Mouse (Mus musculus): ENCODE data around the gene Rabgap1l. TPM values are rescaled to one million over a fixed set of nuclear protein-coding genes. Genes with fewer than 3 reads are reported as not detected.
"Not testable (repeated sequence)": the region's sequence is repeated elsewhere in the genome, so short reads cannot be mapped to it uniquely, and the experiment has no call there.

Rabgap1l gene
- polyA plus RNA-seq, 1 experiment from 2014 or later, result 12.0 TPM

GRCm38 (mm10) chr1:160618201-160618600 lies 174.8 kb downstream of the Rabgap1l start:
- Histone ChIP-seq H3K27ac (no peak overlapping the region), H3K9me3 (replicated peaks; ENCODE audit: low read length) (no peaks in the 10 kb centered on the region), H3K36me3 (ENCODE audit: insufficient read depth, low read length) (no peaks in the 10 kb centered on the region), H3K27me3 (ENCODE audit: insufficient read depth, low read length) (no peaks in the 10 kb centered on the region), H3K9ac (ENCODE audit: low read depth, low read length) (no peak overlapping the region), H3K4me1 (replicated peaks; ENCODE audit: insufficient read depth, low read length) (no peaks in the 10 kb centered on the region), H3K4me2 (ENCODE audit: low read length) (no peak overlapping the region), H3K4me3 (replicated peaks; ENCODE audit: low read depth, low read length) (no peak overlapping the region)
- DNase-seq (ENCODE audit: low spot score) (peak; percentile 9), ATAC-seq (replicated peaks; ENCODE audit: low FRiP score, low read depth) (no peak)
- WGBS, result 15% methylated on average over 2 of the region's 2 CpGs
- TF ChIP-seq CTCF (IDR thresholded peaks at IDR 0.05; ENCODE audit: low read depth), result no peak

- Histone ChIP-seq H3K4me2 (ENCODE audit: low read length) (no peak overlapping the region), H3K9ac (ENCODE audit: low read depth, low read length) (no peak overlapping the region), H3K27ac (no peak overlapping the region), H3K36me3 (ENCODE audit: insufficient read depth, low read length) (no peaks in the 10 kb centered on the region), H3K9me3 (replicated peaks; ENCODE audit: low read length) (no peaks in the 10 kb centered on the region), H3K4me3 (replicated peaks; ENCODE audit: low read depth, low read length) (no peak overlapping the region), H3K4me1 (replicated peaks; ENCODE audit: insufficient read depth, low read length) (no peaks in the 10 kb centered on the region), H3K27me3 (ENCODE audit: insufficient read depth, low read length) (no peaks in the 10 kb centered on the region)
- no peak for TF ChIP-seq CTCF (IDR thresholded peaks at IDR 0.05; ENCODE audit: low read depth)
- DNase-seq (ENCODE audit: low spot score) (no peak), ATAC-seq (replicated peaks; ENCODE audit: low FRiP score, low read depth) (no peak)
- 77% methylated on average over 2 of the region's 2 CpGs for WGBS
These were observed 186.6 kb downstream of the Rabgap1l start for GRCm38 (mm10) chr1:160606425-160606824.

- H3K9ac ChIP-seq (ENCODE audit: low read depth, low read length); ATAC-seq (replicated peaks; ENCODE audit: low FRiP score, low read depth); H3K27ac ChIP-seq; H3K4me1 ChIP-seq (replicated peaks; ENCODE audit: insufficient read depth, low read length); H3K27me3 ChIP-seq (ENCODE audit: insufficient read depth, low read length); H3K4me2 ChIP-seq (ENCODE audit: low read length); DNase-seq (ENCODE audit: low spot score); H3K36me3 ChIP-seq (ENCODE audit: insufficient read depth, low read length); H3K4me3 ChIP-seq (replicated peaks; ENCODE audit: low read depth, low read length); H3K9me3 ChIP-seq (replicated peaks; ENCODE audit: low read length): not testable (repeated sequence)
These were observed 189.7 kb downstream of the Rabgap1l start for GRCm38 (mm10) chr1:160603312-160603711.

GRCm38 (mm10) chr1:160597369-160597768 lies 195.6 kb downstream of the Rabgap1l start:
- no peaks in the 10 kb centered on the region for H3K27me3 ChIP-seq (ENCODE audit: insufficient read depth, low read length)
- H3K27ac ChIP-seq, result no peak overlapping the region
- DNase-seq (ENCODE audit: low spot score) (no peak), ATAC-seq (replicated peaks; ENCODE audit: low FRiP score, low read depth) (no peak)
- no peak for TF ChIP-seq CTCF (IDR thresholded peaks at IDR 0.05; ENCODE audit: low read depth)
- H3K9me3 ChIP-seq (replicated peaks; ENCODE audit: low read length), result no peaks in the 10 kb centered on the region
- no peak overlapping the region for H3K4me2 ChIP-seq (ENCODE audit: low read length)
- H3K36me3 ChIP-seq (ENCODE audit: insufficient read depth, low read length), result no peaks in the 10 kb centered on the region
- 93% methylated on average over 1 of the region's 1 CpGs for WGBS
- no peak overlapping the region for H3K4me3 ChIP-seq (replicated peaks; ENCODE audit: low read depth, low read length)
- H3K4me1 ChIP-seq (replicated peaks; ENCODE audit: insufficient read depth, low read length), result no peaks in the 10 kb centered on the region
- no peak overlapping the region for H3K9ac ChIP-seq (ENCODE audit: low read depth, low read length)

GRCm38 (mm10) chr1:160596948-160597270 lies 196.1 kb downstream of the Rabgap1l start:
- no peaks in the 10 kb centered on the region for H3K4me1 ChIP-seq (replicated peaks; ENCODE audit: insufficient read depth, low read length)
- H3K9ac ChIP-seq (ENCODE audit: low read depth, low read length), result no peak overlapping the region
- no peaks in the 10 kb centered on the region for H3K27me3 ChIP-seq (ENCODE audit: insufficient read depth, low read length)
- H3K36me3 ChIP-seq (ENCODE audit: insufficient read depth, low read length), result no peaks in the 10 kb centered on the region
- ATAC-seq (replicated peaks; ENCODE audit: low FRiP score, low read depth) (no peak), DNase-seq (ENCODE audit: low spot score) (no peak)
- 74% methylated on average over 3 of the region's 3 CpGs for WGBS
- no peak overlapping the region for H3K4me2 ChIP-seq (ENCODE audit: low read length)
- no peak for TF ChIP-seq CTCF (IDR thresholded peaks at IDR 0.05; ENCODE audit: low read depth)
- no peak overlapping the region for H3K4me3 ChIP-seq (replicated peaks; ENCODE audit: low read depth, low read length)
- no peak overlapping the region for H3K27ac ChIP-seq
- no peaks in the 10 kb centered on the region for H3K9me3 ChIP-seq (replicated peaks; ENCODE audit: low read length)

GRCm38 (mm10) chr1:160596252-160596947 lies 196.6 kb downstream of the Rabgap1l start:
- ATAC-seq (replicated peaks; ENCODE audit: low FRiP score, low read depth), result no peak
- DNase-seq (ENCODE audit: low spot score), result no peak
- H3K9me3 ChIP-seq (replicated peaks; ENCODE audit: low read length), result no peaks in the 10 kb centered on the region
- H3K4me3 ChIP-seq (replicated peaks; ENCODE audit: low read depth, low read length), result no peak overlapping the region
- no peak overlapping the region for H3K27ac ChIP-seq
- TF ChIP-seq CTCF (IDR thresholded peaks at IDR 0.05; ENCODE audit: low read depth), result no peak
- H3K4me1 ChIP-seq (replicated peaks; ENCODE audit: insufficient read depth, low read length), result no peaks in the 10 kb centered on the region
- H3K36me3 ChIP-seq (ENCODE audit: insufficient read depth, low read length), result no peaks in the 10 kb centered on the region
- H3K9ac ChIP-seq (ENCODE audit: low read depth, low read length), result no peak overlapping the region
- no peak overlapping the region for H3K4me2 ChIP-seq (ENCODE audit: low read length)
- no peaks in the 10 kb centered on the region for H3K27me3 ChIP-seq (ENCODE audit: insufficient read depth, low read length)

- ATAC-seq (replicated peaks; ENCODE audit: low FRiP score, low read depth) (no peak), DNase-seq (ENCODE audit: low spot score) (no peak)
- TF ChIP-seq CTCF (IDR thresholded peaks at IDR 0.05; ENCODE audit: low read depth), result no peak
- no peak overlapping the region for H3K27ac ChIP-seq
- no peaks in the 10 kb centered on the region for H3K36me3 ChIP-seq (ENCODE audit: insufficient read depth, low read length)
- no peaks in the 10 kb centered on the region for H3K4me1 ChIP-seq (replicated peaks; ENCODE audit: insufficient read depth, low read length)
- H3K4me2 ChIP-seq (ENCODE audit: low read length), result no peak overlapping the region
- 91% methylated on average over 1 of the region's 1 CpGs for WGBS
- H3K4me3 ChIP-seq (replicated peaks; ENCODE audit: low read depth, low read length), result no peak overlapping the region
- H3K9ac ChIP-seq (ENCODE audit: low read depth, low read length), result no peak overlapping the region
- H3K9me3 ChIP-seq (replicated peaks; ENCODE audit: low read length), result no peaks in the 10 kb centered on the region
- no peaks in the 10 kb centered on the region for H3K27me3 ChIP-seq (ENCODE audit: insufficient read depth, low read length)
These were observed 198.4 kb downstream of the Rabgap1l start for GRCm38 (mm10) chr1:160594576-160594975.

Measured in kidney, postnatal 0 days (tissue).